ENCODE assay signal across 12 mouse cellular contexts in the genomic region with DNA sequence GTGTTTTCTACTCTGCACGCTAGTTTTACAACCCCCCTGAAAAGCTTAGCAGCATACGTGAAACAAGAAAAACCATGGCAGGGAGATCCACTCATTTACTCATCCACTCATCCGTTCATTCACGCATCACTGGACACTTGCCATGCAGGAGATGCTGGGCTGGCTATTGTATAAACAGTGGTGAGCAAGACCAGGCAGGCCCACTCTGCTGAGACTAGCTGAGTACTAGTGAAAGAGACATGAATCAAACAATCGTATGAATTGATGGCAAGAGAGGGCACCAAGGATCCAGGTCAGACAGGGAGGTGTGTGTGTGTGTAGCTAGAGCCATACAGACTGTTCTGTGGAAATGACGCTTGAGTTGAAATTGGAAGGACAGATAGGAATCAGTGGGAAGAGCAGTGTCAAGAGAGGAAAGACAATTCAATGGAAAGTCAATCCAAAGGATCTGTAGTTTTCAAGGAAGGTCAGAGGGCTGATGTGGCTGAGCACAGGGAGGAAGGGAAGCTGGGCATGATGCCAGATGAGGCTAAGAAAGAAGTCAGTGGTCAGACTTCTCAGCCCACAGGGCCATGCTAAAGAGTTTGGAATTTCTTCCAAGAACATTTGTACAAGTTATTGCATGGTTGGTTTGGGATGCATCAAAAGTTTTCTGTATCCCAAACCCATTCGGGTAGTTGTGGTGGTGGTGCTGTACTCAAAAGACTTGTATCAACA. TPM values are rescaled to one million over a fixed set of nuclear protein-coding genes. Genes with fewer than 3 reads are reported as not detected.
A peak's percentile ranks its signal among the peaks of the same experiment; 100 is the strongest.
DNase-seq lines count a peak whose midpoint lies in the region; ATAC-seq and TF ChIP-seq lines count a peak whose summit lies in the region.
"Had no signal": no experiment of that assay in that cellular context is flagged by ENCODE, and none has a peak within 500 bp of the region (broad histone marks: within the 10 kb centered on the region; RNA-seq: fewer than 3 reads in every experiment).

No protein-coding gene starts in this region.

- no peak overlapping the region for H3K4me3 ChIP-seq in kidney, adult 2 months (ENCODE audit: insufficient read depth, low read depth, low read length)
- no peak overlapping the region for H3K4me3 ChIP-seq in liver, embryonic 11.5 days (ENCODE audit: low read depth, low read length)
- H3K4me3 ChIP-seq: megakaryocyte, embryonic 14.5 days had no signal

- DNase-seq in cerebellum, postnatal 14 days = peak; percentile 35 to 43
- no peak for DNase-seq in cerebellum, postnatal 36 days
- DNase-seq in lung, postnatal 10 days = peak; percentile 11
- no peak for DNase-seq in lung, postnatal 25 days (ENCODE audit: low spot score)
- peak; percentile 74 for DNase-seq in kidney, adult 2 months
- DNase-seq in naive thymus-derived CD4-positive, alpha-beta T cell, adult 2 months (ENCODE audit: low read depth) = peak; percentile 43
- DNase-seq in liver, embryonic 11.5 days (ENCODE audit: low spot score) = no peak
- DNase-seq in layer of hippocampus, adult 8-10 months (ENCODE audit: low spot score in 2 of 2) = no peak
- DNase-seq: B cell, adult 2 months; heart, adult 18-20 months; lung, adult 18-20 months had no signal

- no peak overlapping the region for H3K4me2 ChIP-seq in liver, embryonic 11.5 days

- H3K27ac ChIP-seq in kidney, adult 2 months (ENCODE audit: insufficient read depth, low read depth, low read length) = no peak overlapping the region
- no peak overlapping the region for H3K27ac ChIP-seq in liver, embryonic 11.5 days (ENCODE audit: low read depth, low read length)

- no peak for TF ChIP-seq CTCF in kidney, adult 2 months (conservative IDR thresholded peaks at IDR 0.05; ENCODE audit: insufficient read depth, insufficient read length, low read depth, low read length)

- peaks cover 11% of the 10 kb centered on the region; the same call in 1 of the 2 replicates for H3K4me1 ChIP-seq in kidney, adult 2 months (ENCODE audit: control insufficient read depth, insufficient read depth, low read length)
- H3K4me1 ChIP-seq in liver, embryonic 11.5 days (replicated peaks; ENCODE audit: control insufficient read depth, insufficient read depth, low read length) = no peaks in the 10 kb centered on the region

- no peaks in the 10 kb centered on the region for H3K9me3 ChIP-seq in liver, embryonic 11.5 days (ENCODE audit: control insufficient read depth, low read length)
- H3K9me3 ChIP-seq: megakaryocyte, embryonic 14.5 days had no signal

- no peak for TF ChIP-seq POLR2A in kidney, adult 2 months (IDR thresholded peaks at IDR 0.05; ENCODE audit: low read depth, low read length)

- no peaks in the 10 kb centered on the region; the same call in 1 of the 2 replicates for H3K27me3 ChIP-seq in kidney, adult 2 months (replicated peaks; ENCODE audit: control insufficient read depth, insufficient read depth, low read length)
- no peaks in the 10 kb centered on the region for H3K27me3 ChIP-seq in liver, embryonic 11.5 days (replicated peaks; ENCODE audit: control insufficient read depth, insufficient read depth, low read length)

- H3K36me3 ChIP-seq in kidney, adult 2 months (ENCODE audit: control insufficient read depth, insufficient read depth, low read length) = no peaks in the 10 kb centered on the region
- H3K36me3 ChIP-seq in liver, embryonic 11.5 days (ENCODE audit: control insufficient read depth, insufficient read depth, low read length) = no peaks in the 10 kb centered on the region

- WGBS in kidney, adult 2 months = 36% methylated on average over 7 of the region's 7 CpGs
- WGBS in liver, embryonic 11.5 days = 85% methylated on average over 7 of the region's 7 CpGs

- no peak for ATAC-seq in liver, embryonic 11.5 days (replicated peaks; ENCODE audit: low FRiP score)

- H3K9ac ChIP-seq in liver, embryonic 11.5 days (ENCODE audit: low read depth, low read length) = no peak overlapping the region

RNA-seq across cellular contexts. Expression of a gene that starts 1.6 kb away (rescaled TPM):
- 0.10 and 0.39 TPM in 2 replicates for polyA plus RNA-seq in kidney, adult 2 months (2012; rRNA removed)
- polyA plus RNA-seq in liver, embryonic 11.5 days (2014; fragmentation: Nextera tagmentation; extraction: Ambion mirVana) = 0.32 and 0.73 TPM in 2 replicates
- under 1 TPM in 2 of 4 experiments, not detected in 2; 0.11 to 0.32 TPM for total RNA-seq in layer of hippocampus, adult 8-10 months (2022)

Comparison
In these comparisons a context has a peak if more than half of its experiments do, and no peak if none do; other contexts are left out.
1. DNase-seq: peak in cerebellum, postnatal 14 days (2 of 2), lung, postnatal 10 days (single experiment), kidney, adult 2 months (single experiment) and naive thymus-derived CD4-positive, alpha-beta T cell, adult 2 months (single experiment); none in cerebellum, postnatal 36 days (0 of 2), lung, postnatal 25 days (single experiment), liver, embryonic 11.5 days (single experiment) and layer of hippocampus, adult 8-10 months (0 of 2).